Mouse (Mus musculus) heart, adult 9 months (tissue): ENCODE results near the gene Glrx5.

Experiments used
- DNase-seq, 2 experiments: peaks; one replicate each; pipeline ENCODE4 v3.0.0; 2022; ENCODE audit warnings: low spot score in 2 of 2

The Glrx5 gene

DNA sequence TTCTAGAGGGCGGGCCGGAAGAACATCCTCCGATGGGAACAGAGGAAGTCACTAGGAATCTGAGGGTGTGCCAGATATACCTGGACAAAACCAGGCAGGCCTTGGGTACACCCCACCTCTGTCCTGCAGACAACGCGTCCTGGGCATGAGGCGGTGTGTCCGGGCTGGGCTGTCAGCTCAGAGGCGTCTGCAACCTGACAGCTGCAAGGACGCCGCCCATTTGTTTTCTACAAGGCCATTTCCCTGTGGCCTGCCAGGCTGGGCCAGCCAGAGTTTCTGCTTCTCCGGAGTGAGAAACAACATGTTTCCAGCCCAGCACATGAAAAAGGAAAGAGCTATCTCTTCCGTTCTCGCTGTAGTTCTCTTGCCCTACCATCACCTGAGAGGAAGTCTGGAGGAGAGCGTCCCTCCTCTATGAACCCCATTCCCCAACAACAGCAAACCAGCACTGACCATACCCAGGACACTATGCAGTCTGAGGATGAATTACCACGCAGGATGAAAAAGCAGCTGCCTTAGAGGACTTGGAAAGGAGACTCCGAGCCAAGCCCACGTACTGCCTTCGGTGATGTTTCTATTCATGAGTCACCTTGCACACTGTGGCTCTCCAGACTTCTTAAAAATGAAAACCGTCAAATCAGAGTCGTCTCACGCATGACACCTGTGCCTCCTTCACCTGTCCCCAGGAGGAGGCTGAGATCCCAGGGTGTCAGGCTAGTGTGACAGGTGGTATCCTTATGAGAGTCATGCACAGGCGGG, 27.4 kb upstream of the Glrx5 start:
- DNase-seq = no peak

DNA sequence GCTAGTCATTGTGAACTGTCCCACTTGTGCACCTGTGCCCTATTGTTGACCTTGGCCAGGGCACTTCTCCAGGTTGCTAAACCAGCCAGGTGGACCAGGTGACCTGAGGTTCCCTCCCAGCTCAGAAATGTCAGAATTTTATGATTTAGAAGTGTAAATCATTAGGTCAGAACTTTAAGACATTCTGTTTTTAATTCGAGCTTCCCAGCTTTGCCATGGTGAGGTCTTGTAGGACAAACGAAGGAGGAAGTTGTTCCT, 26.8 kb upstream of the Glrx5 start:
- no peak for DNase-seq

DNA sequence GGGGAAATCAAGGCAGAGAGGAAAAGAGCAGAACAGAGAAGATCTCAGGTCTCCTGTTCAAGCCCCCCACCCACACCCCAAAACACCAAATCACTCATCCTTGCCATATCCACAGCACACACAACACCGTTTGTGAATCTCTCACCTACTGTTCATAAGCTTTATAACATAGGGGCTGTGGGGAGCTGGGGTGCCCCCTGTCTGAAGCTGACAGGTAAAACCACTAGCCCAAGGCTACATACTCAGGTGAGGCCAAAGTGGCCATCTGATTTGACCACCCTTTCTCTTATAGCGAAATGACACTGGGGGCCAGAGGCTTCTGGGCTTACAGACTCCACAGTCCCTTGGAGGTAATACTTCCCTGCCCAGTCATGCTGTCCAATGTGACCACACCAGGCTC, 24.3 kb upstream of the Glrx5 start:
- no peak for DNase-seq

- peak; percentile 59 to 60 for DNase-seq
Measured at GRCm38 (mm10) chr12:105008752-105009178, 23.7 kb upstream of the Glrx5 start.

DNA sequence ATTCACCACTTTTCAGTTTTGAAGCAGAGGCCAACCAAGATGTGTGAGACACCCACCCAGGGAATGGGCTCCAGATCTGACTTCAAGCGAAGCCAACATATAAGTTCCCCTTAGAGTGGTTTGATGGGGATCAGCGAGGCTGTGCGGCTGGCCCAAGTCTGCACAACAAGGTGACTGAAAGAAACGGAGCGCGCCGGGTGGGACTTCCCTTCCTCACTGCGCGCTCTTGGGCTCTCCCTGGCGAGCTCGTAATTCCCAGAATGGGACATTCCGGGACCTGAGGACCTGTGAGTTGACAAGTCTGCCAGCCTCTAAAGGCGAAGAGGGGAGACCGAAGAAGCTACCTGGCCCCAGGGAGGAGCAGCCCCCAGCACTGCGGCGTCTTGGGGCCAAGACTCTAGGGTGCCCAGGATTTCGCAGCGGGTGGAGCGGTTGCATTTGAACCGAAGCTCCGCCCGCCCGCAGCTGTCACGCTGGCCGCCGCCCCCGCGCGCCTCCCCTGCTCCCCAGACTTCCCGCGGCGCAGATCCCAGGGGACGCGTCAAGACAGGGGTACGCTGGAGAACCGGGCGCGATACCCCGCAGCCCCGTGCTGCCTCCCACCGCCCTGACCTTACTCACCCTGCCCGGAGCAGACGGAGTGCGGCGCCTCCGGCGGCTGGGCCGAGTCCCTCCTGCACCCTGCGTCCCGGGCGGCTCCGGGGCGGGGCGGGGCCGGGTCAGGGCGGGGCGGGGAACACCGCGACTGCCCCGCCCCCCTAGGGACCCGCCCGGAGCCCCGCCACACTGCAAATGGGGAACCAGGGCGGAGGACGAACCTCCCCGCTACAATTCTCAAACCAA, 22.9 kb upstream of the Glrx5 start, which contains the start of gene Syne3:
Gene Syne3 (minus strand): TSS at position 440 of the 843 bp plus-strand sequence.
- peak; percentile 85 to 86 for DNase-seq

- DNase-seq = no peak
Measured at GRCm38 (mm10) chr12:105010213-105010790, 22.2 kb upstream of the Glrx5 start.

DNA sequence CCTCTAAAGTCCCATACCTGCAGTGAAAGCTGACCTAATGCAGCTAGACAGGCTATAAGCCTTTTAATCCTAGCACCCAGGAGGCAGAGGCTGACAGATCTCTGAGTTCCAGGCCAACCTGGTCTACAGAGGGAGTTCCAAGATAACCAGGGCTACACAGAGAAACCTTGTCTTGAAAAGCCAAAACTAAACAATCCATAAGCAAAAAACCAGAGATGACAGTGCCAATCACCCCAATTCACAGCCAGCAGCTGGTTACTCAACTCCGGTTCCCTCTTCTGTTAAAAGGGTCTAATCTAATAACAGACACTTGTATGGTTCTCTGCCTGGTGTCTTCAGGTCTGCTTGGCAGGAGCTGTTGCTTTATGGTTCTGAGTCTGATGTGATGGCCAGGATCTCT, 20.9 kb upstream of the Glrx5 start:
- DNase-seq = no peak

GRCm38 (mm10) chr12:105012314-105012713, 20.2 kb upstream of the Glrx5 start:
- DNase-seq = no peak

- peak; percentile 87 to 89 for DNase-seq
Measured at GRCm38 (mm10) chr12:105013065-105013464, 19.4 kb upstream of the Glrx5 start.

DNA sequence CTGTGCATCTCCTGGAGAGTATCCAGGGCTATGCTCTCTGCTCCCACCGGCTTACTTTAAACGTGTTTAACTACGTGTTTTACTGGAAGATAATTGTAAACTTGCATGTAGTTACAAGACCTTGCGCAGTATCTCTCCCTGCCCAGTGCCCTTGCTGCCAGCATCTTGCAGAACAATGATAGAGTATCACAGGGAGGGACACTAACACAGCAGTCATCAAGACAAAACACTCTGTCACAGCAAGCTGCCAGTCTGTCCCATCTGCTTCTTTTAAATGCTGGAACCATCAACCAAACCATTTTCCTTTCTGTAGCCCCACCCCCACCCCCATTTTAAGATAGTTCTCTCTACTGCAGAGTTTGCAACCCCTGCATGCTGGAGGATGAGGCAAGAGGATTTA, 16.3 kb upstream of the Glrx5 start:
- no peak for DNase-seq

DNA sequence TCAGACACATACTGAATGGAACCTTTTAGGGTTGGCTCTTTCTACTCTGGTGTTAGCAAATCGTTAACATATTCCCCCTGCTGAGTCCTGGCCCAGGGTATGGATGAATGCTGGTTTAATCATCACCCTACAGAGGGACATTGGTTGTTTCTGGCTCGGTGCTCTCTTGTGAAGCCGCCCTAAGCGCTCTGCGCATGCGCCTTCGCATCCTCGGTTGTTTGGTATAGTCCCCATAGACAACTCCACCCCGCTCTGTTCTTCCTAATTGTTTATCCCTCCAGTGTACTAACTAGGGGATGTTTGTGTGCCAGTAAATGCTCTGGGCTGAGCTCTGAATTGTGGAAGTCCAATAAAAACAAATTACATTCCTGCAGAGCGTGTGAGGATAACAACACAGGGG, 15.8 kb upstream of the Glrx5 start:
- DNase-seq = no peak

- DNase-seq = peak; percentile 80 to 86
Measured at GRCm38 (mm10) chr12:105019359-105020219, 12.9 kb upstream of the Glrx5 start.

- no peak for DNase-seq
Measured at GRCm38 (mm10) chr12:105021441-105022069, 10.9 kb upstream of the Glrx5 start.

- DNase-seq = no peak
Measured at GRCm38 (mm10) chr12:105022141-105022540, 10.3 kb upstream of the Glrx5 start.

- no peak for DNase-seq
Measured at GRCm38 (mm10) chr12:105022776-105023175, 9.7 kb upstream of the Glrx5 start.

DNA sequence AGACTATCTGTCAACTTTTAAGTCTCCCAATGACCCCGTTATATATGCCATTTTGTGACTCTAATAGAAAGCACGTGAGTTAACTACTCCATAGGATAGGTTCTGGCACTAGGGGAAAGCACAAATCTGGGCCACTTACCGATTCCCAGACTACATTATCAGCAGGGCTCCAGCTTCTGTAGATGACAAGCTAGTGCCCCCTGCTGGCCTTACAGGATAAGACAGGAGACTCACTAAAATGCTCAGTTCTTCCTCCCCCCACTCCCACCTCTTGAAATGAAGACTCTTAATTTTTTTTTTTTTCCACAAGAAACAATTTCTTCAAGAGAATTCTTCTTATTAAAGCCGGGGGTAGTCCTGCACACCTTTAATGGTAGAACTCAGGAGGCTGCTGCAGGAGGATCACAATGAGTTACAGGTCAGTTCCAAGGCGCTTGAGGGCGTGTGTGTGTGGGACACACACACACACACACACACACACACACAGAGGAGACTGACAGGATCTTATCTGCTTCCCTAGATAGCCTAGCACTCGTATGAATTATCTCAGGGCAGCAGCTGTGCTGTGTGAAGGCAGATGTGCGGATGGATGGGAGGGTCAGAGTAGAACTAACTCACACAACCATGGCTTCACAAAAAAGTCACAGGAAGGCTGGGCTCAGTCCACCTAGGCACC, 7.1 kb upstream of the Glrx5 start:
- DNase-seq = peak; percentile 56 to 72

DNA sequence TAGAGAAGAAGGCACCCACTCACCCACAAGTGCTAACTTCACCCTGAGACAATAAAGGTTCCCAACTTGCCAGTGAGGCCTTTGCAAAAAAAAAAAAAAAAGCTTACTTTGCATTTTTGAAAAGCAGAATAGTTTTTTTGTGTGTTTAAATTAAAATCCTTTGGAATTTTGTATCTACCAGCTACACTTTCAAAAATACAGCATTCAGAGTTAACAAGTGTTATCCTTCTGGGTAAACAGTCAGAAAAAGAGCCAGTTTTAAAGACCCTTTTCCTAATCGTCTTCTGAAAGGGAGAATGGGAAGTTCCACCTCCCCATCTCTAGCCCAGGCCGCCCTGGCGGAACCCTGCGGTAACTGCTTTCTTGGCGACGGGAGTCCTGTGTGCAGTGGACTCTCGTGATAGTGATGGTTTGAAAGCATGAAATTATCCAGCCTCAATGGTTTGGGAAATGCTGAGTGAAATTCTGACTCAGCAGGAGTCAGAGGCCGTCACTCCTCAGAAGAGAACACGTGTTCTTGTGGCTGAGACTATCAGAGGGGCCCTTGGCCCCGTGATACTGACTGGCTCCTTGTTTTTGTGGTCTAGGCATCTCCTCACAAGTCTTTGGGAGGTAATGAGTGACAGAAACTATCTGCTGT, 6.4 kb upstream of the Glrx5 start:
- DNase-seq = no peak

GRCm38 (mm10) chr12:105027323-105027991, 5.0 kb upstream of the Glrx5 start:
- DNase-seq = peak; percentile 45 to 68

DNA sequence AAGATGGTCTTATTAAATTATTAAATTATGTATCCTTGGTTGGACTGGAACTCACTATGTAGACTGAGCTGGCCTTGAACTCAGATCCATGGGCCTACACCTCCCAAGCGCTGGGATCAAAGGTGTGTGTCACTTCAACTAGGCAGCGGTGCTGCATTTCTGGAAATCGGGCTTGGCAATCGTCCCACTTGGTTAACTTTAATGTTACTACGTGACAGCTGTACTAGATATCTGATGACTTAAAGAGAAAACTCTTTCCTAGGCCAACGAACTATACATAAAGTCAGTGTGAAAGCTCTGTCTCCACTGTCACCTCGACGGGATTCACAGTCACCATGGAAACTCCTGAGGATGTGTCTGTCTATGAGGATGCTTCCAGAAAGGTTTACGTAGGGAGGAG, 2.6 kb upstream of the Glrx5 start:
- no peak for DNase-seq
